Mouse (Mus musculus) limb, embryonic 12.5 days (tissue): ENCODE data around the gene Tfap2b. TPM values are rescaled to one million over a fixed set of nuclear protein-coding genes. Genes with fewer than 3 reads are reported as not detected.

Experiments used
- ATAC-seq: fragments of 200-750 bp; cut with Nextera tagmentation; 2 replicates; pipeline ENCODE4 v1.8.0; 2017; ENCODE audit warnings: low read depth, moderate TSS enrichment; ENCODE audit not compliant: insufficient number of reproducible peaks, insufficient read depth, low FRiP score, low TSS enrichment
- H3K27ac ChIP-seq: fragments of 300-500 bp; sonication (generic); 2 replicates; pipeline ENCODE4 v1.5.1; 2016; ENCODE audit warnings: mild to moderate bottlenecking, moderate library complexity
- H3K27me3 ChIP-seq: fragments of 300-500 bp; sonication (generic); 2 replicates; pipeline ENCODE4 v1.6.1; 2016; ENCODE audit warnings: mild to moderate bottlenecking, moderate library complexity
- H3K36me3 ChIP-seq: fragments of 300-500 bp; sonication (generic); 2 replicates; pipeline ENCODE4 v1.6.1; 2016; ENCODE audit warnings: mild to moderate bottlenecking, moderate library complexity
- H3K4me1 ChIP-seq: fragments of 300-500 bp; sonication (generic); replicated peaks from 2 replicates; pipeline ENCODE4 v1.6.1; 2016
- H3K4me2 ChIP-seq: fragments of 300-500 bp; sonication (generic); 2 replicates; pipeline ENCODE4 v1.6.1; 2016; ENCODE audit warnings: mild to moderate bottlenecking, moderate library complexity
- H3K4me3 ChIP-seq: fragments of 300-500 bp; sonication (generic); replicated peaks from 2 replicates; pipeline ENCODE4 v1.5.1; 2016; ENCODE audit warnings: mild to moderate bottlenecking
- H3K9ac ChIP-seq: fragments of 300-500 bp; sonication (generic); replicated peaks from 2 replicates; pipeline ENCODE4 v1.6.1; 2016; ENCODE audit warnings: mild to moderate bottlenecking, moderate library complexity
- H3K9me3 ChIP-seq: fragments of 300-500 bp; sonication (generic); 2 replicates; pipeline ENCODE4 v1.6.1; 2016; ENCODE audit warnings: mild to moderate bottlenecking, moderate library complexity
- WGBS: fragments of 180-500 bp; shearing (Covaris S2); methylation state at CpG from one replicate; pipeline ENCODE4 v1.1.7; 2016; 5-methylcytosine and 5-hydroxymethylcytosine counted together
- polyA plus RNA-seq: library from polyadenylated mRNA; unstranded; fragments of >200 nt; fragmentation: Nextera tagmentation; extraction: Ambion mirVana; gene quantifications from 2 replicates; pipeline ENCODE4 v1.2.1, GENCODE M21; 2016

Tfap2b gene
- polyA plus RNA-seq, 1 experiment from 2014 or later: 52.6 TPM

- Histone ChIP-seq H3K9ac (no peak overlapping the region), H3K27ac (no peak overlapping the region)
- 80% methylated on average over 6 of the region's 6 CpGs for WGBS
These were observed 42.6 kb downstream of the Tfap2b start for GRCm38 (mm10) chr1:19251286-19251685.

GRCm38 (mm10) chr1:19269596-19269995 is 60.9 kb downstream of the Tfap2b start:
- Histone ChIP-seq H3K4me1 (no peaks in the 10 kb centered on the region), H3K4me3 (no peak overlapping the region), H3K27me3 (no peaks in the 10 kb centered on the region), H3K4me2 (no peak overlapping the region), H3K27ac (no peak overlapping the region), H3K9me3 (no peaks in the 10 kb centered on the region), H3K9ac (no peak overlapping the region), H3K36me3 (no peaks in the 10 kb centered on the region)
- WGBS: 87% methylated on average over 1 of the region's 1 CpGs
- no peak for ATAC-seq

More at GRCm38 (mm10) chr1:19251286-19251685, 42.6 kb downstream of the Tfap2b start:
- no peaks in the 10 kb centered on the region for H3K4me1 ChIP-seq
- no peaks in the 10 kb centered on the region for H3K27me3 ChIP-seq
- no peak overlapping the region for H3K4me3 ChIP-seq
- no peaks in the 10 kb centered on the region for H3K9me3 ChIP-seq
- H3K36me3 ChIP-seq: no peaks in the 10 kb centered on the region
- ATAC-seq: no peak
- H3K4me2 ChIP-seq: no peak overlapping the region

Other genes with a start within 250 kb of the Tfap2b start
- gene Tfap2d, start 105.9 kb upstream of the Tfap2b start, polyA plus RNA-seq: not detected in 2 replicates